Mouse (Mus musculus): ENCODE results near the gene Fam89b.

DNA sequence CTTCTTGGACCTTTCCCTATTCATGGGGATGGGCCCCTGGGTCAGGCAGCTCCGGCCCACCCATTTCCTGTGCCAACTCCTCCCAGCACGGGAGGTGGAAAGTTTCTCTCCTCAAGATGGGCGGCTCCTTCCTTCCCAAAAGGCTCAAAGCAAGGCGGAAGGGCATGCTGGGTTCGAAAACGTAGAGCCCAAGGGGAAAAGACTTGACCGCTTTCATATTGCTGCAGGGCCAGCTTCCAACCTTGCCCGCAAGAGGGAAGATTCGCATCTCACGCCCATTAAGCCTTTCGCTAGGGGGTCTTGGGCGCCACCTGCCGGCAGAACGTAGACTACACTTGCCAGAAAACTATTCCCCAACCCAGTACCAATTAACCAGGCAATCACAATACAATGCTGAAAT is 1.8 kb downstream of the Fam89b start:
- TF ChIP-seq POLR2A (IDR thresholded peaks at IDR 0.05; ENCODE audit: control insufficient read depth, low read depth, low read length) (no peak), CTCF (IDR thresholded peaks at IDR 0.05; ENCODE audit: control insufficient read depth, insufficient read depth, insufficient replicate concordance, low read depth, low read length) (peak; percentile 93)
